Mouse (Mus musculus): ENCODE measurements around the gene Fign. TPM values are rescaled to one million over a fixed set of nuclear protein-coding genes. Genes with fewer than 3 reads are reported as not detected.
A peak's percentile ranks its signal among the peaks of the same experiment; 100 is the strongest.

Fign gene
- polyA plus RNA-seq (2014; fragmentation: Nextera tagmentation; extraction: Ambion mirVana) = 4.6 and 5.1 TPM in 2 replicates

DNA sequence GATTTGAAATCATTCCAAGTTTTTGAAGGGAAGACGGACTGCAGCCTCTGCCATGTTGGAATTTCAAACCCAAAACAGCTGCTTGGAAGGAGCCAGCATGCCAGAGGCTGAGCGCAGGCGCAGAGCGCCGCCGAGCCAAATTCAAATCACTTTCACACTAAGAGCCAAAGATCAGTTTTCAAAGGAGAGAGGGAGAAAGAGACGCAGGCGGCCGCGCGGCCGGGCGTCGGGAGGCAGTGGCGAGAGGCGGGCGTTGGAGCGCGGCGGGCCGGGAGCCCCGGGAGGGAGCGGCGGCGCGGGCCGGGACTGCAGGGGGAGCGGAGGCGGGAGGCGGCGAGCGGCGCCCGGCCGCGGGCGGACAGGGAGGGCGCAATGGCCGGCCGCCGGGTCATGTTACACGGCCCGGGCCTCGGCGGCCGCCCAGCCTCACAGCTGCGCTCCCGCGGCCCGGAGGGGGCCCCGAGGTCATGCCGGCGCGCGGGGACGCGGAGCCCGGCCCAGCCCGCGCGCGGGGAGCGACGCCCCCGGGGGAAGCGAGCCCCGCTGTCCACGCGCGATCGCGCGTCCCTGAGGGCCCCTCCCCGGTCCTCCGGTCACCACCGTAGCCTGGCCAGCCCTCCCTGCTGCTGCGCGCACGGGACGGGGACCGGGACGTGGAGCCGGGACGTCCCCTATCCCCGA is at the start of gene Fign:
TSS of gene Fign (minus strand) at position 102 of the 681 bp plus-strand sequence.
- H3K4me3 ChIP-seq (ENCODE audit: low read depth, low read length) = peak within 1 kb of the TSS; percentile 71
- ATAC-seq (ENCODE audit: insufficient read depth) (peak; percentile 90), DNase-seq (peak; percentile 94)
- H3K27me3 ChIP-seq (ENCODE audit: insufficient read depth, low read length) = no peaks in the 10 kb centered on the region
- no peaks in the 10 kb centered on the region for H3K9me3 ChIP-seq (ENCODE audit: low read depth, low read length)
- peak within 1 kb of the TSS; percentile 98 for H3K27ac ChIP-seq (ENCODE audit: low read depth)
- H3K4me1 ChIP-seq (ENCODE audit: insufficient read depth) = no peaks in the 10 kb centered on the region; the same call in 1 of the 2 replicates
- peak within 1 kb of the TSS; percentile 69 for H3K4me2 ChIP-seq
- H3K9ac ChIP-seq = peak within 1 kb of the TSS; percentile 91
- TF ChIP-seq CTCF (IDR thresholded peaks at IDR 0.05; ENCODE audit: low read depth) = no peak
- WGBS = under 1% methylated on average over 61 of the region's 85 CpGs
- no peaks in the 10 kb centered on the region for H3K36me3 ChIP-seq (ENCODE audit: insufficient read depth)

DNA sequence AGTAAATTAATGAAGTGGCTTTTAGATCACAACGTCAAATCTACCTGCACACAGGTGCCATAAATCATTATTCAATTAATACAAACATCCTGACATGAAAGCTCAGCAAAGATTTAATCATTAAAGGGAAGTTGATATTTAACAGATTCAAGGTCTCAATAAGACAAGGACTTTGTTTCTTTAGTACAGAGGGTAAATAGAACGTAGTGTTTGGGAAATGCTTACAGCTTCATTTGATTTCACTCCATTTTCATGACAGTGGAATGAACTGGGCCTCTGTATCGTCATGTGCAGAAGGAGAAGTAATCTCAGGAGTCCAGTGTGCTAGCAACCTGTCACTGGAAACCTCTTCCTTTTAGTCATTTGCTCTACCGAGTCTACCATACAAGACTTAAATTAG is 35.8 kb upstream of the Fign start:
- H3K9ac ChIP-seq = no peak overlapping the region
- H3K4me2 ChIP-seq = no peak overlapping the region
- TF ChIP-seq CTCF (IDR thresholded peaks at IDR 0.05; ENCODE audit: low read depth) = no peak
- H3K4me1 ChIP-seq (ENCODE audit: insufficient read depth) = no peaks in the 10 kb centered on the region
- WGBS = 49% methylated on average over 4 of the region's 4 CpGs
- DNase-seq (no peak), ATAC-seq (ENCODE audit: insufficient read depth) (no peak)
- no peaks in the 10 kb centered on the region for H3K36me3 ChIP-seq (ENCODE audit: insufficient read depth)
- H3K27me3 ChIP-seq (ENCODE audit: insufficient read depth, low read length) = no peaks in the 10 kb centered on the region
- no peak overlapping the region for H3K27ac ChIP-seq (ENCODE audit: low read depth)
- no peaks in the 10 kb centered on the region for H3K9me3 ChIP-seq (ENCODE audit: low read depth, low read length)
- H3K4me3 ChIP-seq (ENCODE audit: low read depth, low read length) = no peak overlapping the region

DNA sequence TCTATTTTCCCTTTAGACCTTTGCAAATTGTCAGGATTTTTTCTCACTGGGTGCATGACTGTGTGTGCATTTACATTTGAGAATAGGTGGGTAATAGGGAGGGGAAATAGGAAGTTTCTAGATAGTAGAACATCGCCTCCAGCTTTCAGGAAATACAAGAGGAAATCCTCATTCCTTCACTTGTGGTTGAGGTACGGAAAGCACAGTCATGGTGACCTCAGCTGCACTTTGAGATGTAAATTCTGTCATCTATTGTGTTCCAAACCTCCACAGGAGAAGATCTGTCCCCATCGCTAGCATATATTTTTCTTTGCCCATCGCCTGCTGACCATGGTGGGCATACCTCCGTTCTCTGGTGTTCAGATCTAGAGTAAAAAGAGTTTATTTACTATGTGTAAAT is 22.7 kb upstream of the Fign start:
- 85% methylated on average over 5 of the region's 5 CpGs for WGBS
- no peak overlapping the region for H3K9ac ChIP-seq
- no peak overlapping the region for H3K4me3 ChIP-seq (ENCODE audit: low read depth, low read length)
- TF ChIP-seq CTCF (IDR thresholded peaks at IDR 0.05; ENCODE audit: low read depth) = no peak
- no peak overlapping the region for H3K4me2 ChIP-seq
- no peaks in the 10 kb centered on the region for H3K27me3 ChIP-seq (ENCODE audit: insufficient read depth, low read length)
- no peak for DNase-seq
- H3K27ac ChIP-seq (ENCODE audit: low read depth) = no peak overlapping the region
- no peak for ATAC-seq (ENCODE audit: insufficient read depth)
- H3K9me3 ChIP-seq (ENCODE audit: low read depth, low read length) = no peaks in the 10 kb centered on the region
- H3K4me1 ChIP-seq (ENCODE audit: insufficient read depth) = no peaks in the 10 kb centered on the region
- H3K36me3 ChIP-seq (ENCODE audit: insufficient read depth) = no peaks in the 10 kb centered on the region

- no peak overlapping the region for H3K27ac ChIP-seq (ENCODE audit: low read depth)
- H3K4me3 ChIP-seq (ENCODE audit: low read depth, low read length) = no peak overlapping the region
- no peak overlapping the region for H3K9ac ChIP-seq
- H3K27me3 ChIP-seq (ENCODE audit: insufficient read depth, low read length) = no peaks in the 10 kb centered on the region
- no peak overlapping the region for H3K4me2 ChIP-seq
- WGBS = 72% methylated on average over 7 of the region's 7 CpGs
- TF ChIP-seq CTCF (IDR thresholded peaks at IDR 0.05; ENCODE audit: low read depth) = no peak
- ATAC-seq (ENCODE audit: insufficient read depth) (no peak), DNase-seq (no peak)
- no peaks in the 10 kb centered on the region for H3K36me3 ChIP-seq (ENCODE audit: insufficient read depth)
- H3K4me1 ChIP-seq (ENCODE audit: insufficient read depth) = no peaks in the 10 kb centered on the region
- H3K9me3 ChIP-seq (ENCODE audit: low read depth, low read length) = no peaks in the 10 kb centered on the region
Measured at GRCm38 (mm10) chr2:64116613-64117012, 18.8 kb upstream of the Fign start.

GRCm38 (mm10) chr2:64111133-64111532 is 13.3 kb upstream of the Fign start:
- ATAC-seq (ENCODE audit: insufficient read depth) (no peak), DNase-seq (peak; percentile 34)
- 40% methylated on average over 3 of the region's 3 CpGs for WGBS
- no peak overlapping the region for H3K4me2 ChIP-seq
- H3K4me3 ChIP-seq (ENCODE audit: low read depth, low read length) = no peak overlapping the region
- H3K9me3 ChIP-seq (ENCODE audit: low read depth, low read length) = no peaks in the 10 kb centered on the region
- H3K9ac ChIP-seq = no peak overlapping the region
- no peaks in the 10 kb centered on the region for H3K36me3 ChIP-seq (ENCODE audit: insufficient read depth)
- no peaks in the 10 kb centered on the region for H3K27me3 ChIP-seq (ENCODE audit: insufficient read depth, low read length)
- H3K27ac ChIP-seq (ENCODE audit: low read depth) = no peak overlapping the region
- TF ChIP-seq CTCF (IDR thresholded peaks at IDR 0.05; ENCODE audit: low read depth) = no peak
- H3K4me1 ChIP-seq (ENCODE audit: insufficient read depth) = no peaks in the 10 kb centered on the region

DNA sequence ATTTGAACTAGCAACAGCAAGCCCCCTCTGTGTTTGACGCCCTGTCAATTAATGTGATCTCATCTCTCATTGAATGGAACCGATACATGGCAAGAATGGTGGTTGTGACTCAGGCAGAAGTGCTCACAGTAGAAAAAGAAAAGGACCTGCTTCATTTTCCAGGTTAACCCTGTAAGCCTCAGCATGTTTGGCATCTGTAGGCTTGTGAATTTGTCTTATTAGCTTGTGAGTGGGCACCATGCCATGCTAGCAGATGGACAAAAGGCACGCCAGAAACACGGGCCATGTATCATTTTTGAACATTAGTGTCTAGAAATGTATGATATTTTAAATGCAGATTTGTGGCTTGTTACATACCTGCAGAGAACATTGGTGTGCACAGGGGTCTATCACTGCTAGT is 12.0 kb upstream of the Fign start:
- Histone ChIP-seq H3K36me3 (ENCODE audit: insufficient read depth) (no peaks in the 10 kb centered on the region), H3K4me1 (ENCODE audit: insufficient read depth) (no peaks in the 10 kb centered on the region), H3K4me2 (no peak overlapping the region), H3K27me3 (ENCODE audit: insufficient read depth, low read length) (no peaks in the 10 kb centered on the region), H3K9ac (no peak overlapping the region), H3K9me3 (ENCODE audit: low read depth, low read length) (no peaks in the 10 kb centered on the region), H3K27ac (ENCODE audit: low read depth) (no peak overlapping the region), H3K4me3 (ENCODE audit: low read depth, low read length) (no peak overlapping the region)
- 79% methylated on average over 4 of the region's 4 CpGs for WGBS
- DNase-seq (no peak), ATAC-seq (ENCODE audit: insufficient read depth) (no peak)
- no peak for TF ChIP-seq CTCF (IDR thresholded peaks at IDR 0.05; ENCODE audit: low read depth)

- Histone ChIP-seq H3K36me3 (ENCODE audit: insufficient read depth) (no peaks in the 10 kb centered on the region), H3K27me3 (ENCODE audit: insufficient read depth, low read length) (no peaks in the 10 kb centered on the region), H3K9me3 (ENCODE audit: low read depth, low read length) (no peaks in the 10 kb centered on the region), H3K9ac (no peak overlapping the region), H3K27ac (ENCODE audit: low read depth) (no peak overlapping the region), H3K4me1 (ENCODE audit: insufficient read depth) (no peaks in the 10 kb centered on the region), H3K4me3 (ENCODE audit: low read depth, low read length) (no peak overlapping the region), H3K4me2 (no peak overlapping the region)
- TF ChIP-seq CTCF (IDR thresholded peaks at IDR 0.05; ENCODE audit: low read depth) = no peak
- 84% methylated on average over 8 of the region's 8 CpGs for WGBS
- DNase-seq (no peak), ATAC-seq (ENCODE audit: insufficient read depth) (no peak)
Measured at GRCm38 (mm10) chr2:64108040-64108439, 10.2 kb upstream of the Fign start.

Measured in lung, embryonic 14.5 days (tissue).